Mouse (Mus musculus): ENCODE measurements around the gene Zdhhc14. TPM values are rescaled to one million over a fixed set of nuclear protein-coding genes. Genes with fewer than 3 reads are reported as not detected.

Zdhhc14 gene
- polyA plus RNA-seq, 1 experiment = 24.8 TPM

GRCm38 (mm10) chr17:5666652-5667051 lies 174.3 kb downstream of the Zdhhc14 start:
- Histone ChIP-seq H3K4me3 (replicated peaks; ENCODE audit: insufficient read depth, low read depth, low read length) (no peak overlapping the region), H3K27ac (ENCODE audit: insufficient read depth, low read length) (no peak overlapping the region), H3K4me1 (ENCODE audit: control insufficient read depth, insufficient read depth, low read length) (peaks cover 11% of the 10 kb centered on the region), H3K27me3 (ENCODE audit: control insufficient read depth, insufficient read depth, low read length) (no peaks in the 10 kb centered on the region)
- WGBS = 71% methylated on average over 8 of the region's 8 CpGs
- DNase-seq = no peak
- no peak for TF ChIP-seq POLR2A (IDR thresholded peaks at IDR 0.05; ENCODE audit: borderline replicate concordance, insufficient read depth, low read length)
- TF ChIP-seq CTCF (IDR thresholded peaks at IDR 0.05; ENCODE audit: borderline replicate concordance, insufficient read depth, low read depth, low read length) = no peak

- 44% methylated on average over 3 of the region's 3 CpGs for whole genome bisulfite sequencing
- TF ChIP-seq CTCF (IDR thresholded peaks at IDR 0.05; ENCODE audit: borderline replicate concordance, insufficient read depth, low read depth, low read length) (no peak), POLR2A (IDR thresholded peaks at IDR 0.05; ENCODE audit: borderline replicate concordance, insufficient read depth, low read length) (no peak)
- no peak for DNase-seq
- H3K4me3 ChIP-seq (replicated peaks; ENCODE audit: insufficient read depth, low read depth, low read length) = no peak overlapping the region
- no peak overlapping the region for H3K27ac ChIP-seq (ENCODE audit: insufficient read depth, low read length)
- no peaks in the 10 kb centered on the region for H3K27me3 ChIP-seq (ENCODE audit: control insufficient read depth, insufficient read depth, low read length)
- peaks cover 11% of the 10 kb centered on the region for H3K4me1 ChIP-seq (ENCODE audit: control insufficient read depth, insufficient read depth, low read length)
These were observed 176.1 kb downstream of the Zdhhc14 start for GRCm38 (mm10) chr17:5668456-5668855.

GRCm38 (mm10) chr17:5668981-5669380 lies 176.6 kb downstream of the Zdhhc14 start:
- Histone ChIP-seq H3K27me3 (ENCODE audit: control insufficient read depth, insufficient read depth, low read length) (no peaks in the 10 kb centered on the region), H3K27ac (ENCODE audit: insufficient read depth, low read length) (no peak overlapping the region), H3K4me1 (ENCODE audit: control insufficient read depth, insufficient read depth, low read length) (peaks cover 11% of the 10 kb centered on the region), H3K4me3 (replicated peaks; ENCODE audit: insufficient read depth, low read depth, low read length) (no peak overlapping the region)
- DNase-seq = no peak
- TF ChIP-seq CTCF (IDR thresholded peaks at IDR 0.05; ENCODE audit: borderline replicate concordance, insufficient read depth, low read depth, low read length) = no peak
- TF ChIP-seq POLR2A (IDR thresholded peaks at IDR 0.05; ENCODE audit: borderline replicate concordance, insufficient read depth, low read length) = no peak
- 51% methylated on average over 7 of the region's 7 CpGs for WGBS

- no peak overlapping the region for H3K4me3 ChIP-seq (replicated peaks; ENCODE audit: insufficient read depth, low read depth, low read length)
- TF ChIP-seq POLR2A (IDR thresholded peaks at IDR 0.05; ENCODE audit: borderline replicate concordance, insufficient read depth, low read length) (no peak), CTCF (IDR thresholded peaks at IDR 0.05; ENCODE audit: borderline replicate concordance, insufficient read depth, low read depth, low read length) (no peak)
- H3K27me3 ChIP-seq (ENCODE audit: control insufficient read depth, insufficient read depth, low read length) = no peaks in the 10 kb centered on the region
- H3K4me1 ChIP-seq (ENCODE audit: control insufficient read depth, insufficient read depth, low read length) = no peaks in the 10 kb centered on the region
- no peak overlapping the region for H3K27ac ChIP-seq (ENCODE audit: insufficient read depth, low read length)
- DNase-seq = no peak
- WGBS = 80% methylated on average over 8 of the region's 8 CpGs
These were observed 183.6 kb downstream of the Zdhhc14 start for GRCm38 (mm10) chr17:5675951-5676350.

- no peak for DNase-seq
- no peaks in the 10 kb centered on the region for H3K4me1 ChIP-seq (ENCODE audit: control insufficient read depth, insufficient read depth, low read length)
- TF ChIP-seq POLR2A (IDR thresholded peaks at IDR 0.05; ENCODE audit: borderline replicate concordance, insufficient read depth, low read length) = no peak
- no peak for TF ChIP-seq CTCF (IDR thresholded peaks at IDR 0.05; ENCODE audit: borderline replicate concordance, insufficient read depth, low read depth, low read length)
- no peaks in the 10 kb centered on the region for H3K27me3 ChIP-seq (ENCODE audit: control insufficient read depth, insufficient read depth, low read length)
- no peak overlapping the region for H3K4me3 ChIP-seq (replicated peaks; ENCODE audit: insufficient read depth, low read depth, low read length)
- 30% methylated on average over 1 of the region's 1 CpGs for whole genome bisulfite sequencing
- H3K27ac ChIP-seq (ENCODE audit: insufficient read depth, low read length) = no peak overlapping the region
These were observed 187.0 kb downstream of the Zdhhc14 start for GRCm38 (mm10) chr17:5679315-5679714.

GRCm38 (mm10) chr17:5685324-5685723 lies 193.0 kb downstream of the Zdhhc14 start:
- DNase-seq = no peak
- no peaks in the 10 kb centered on the region for H3K4me1 ChIP-seq (ENCODE audit: control insufficient read depth, insufficient read depth, low read length)
- H3K4me3 ChIP-seq (replicated peaks; ENCODE audit: insufficient read depth, low read depth, low read length) = no peak overlapping the region
- 90% methylated on average over 7 of the region's 7 CpGs for WGBS
- TF ChIP-seq CTCF (IDR thresholded peaks at IDR 0.05; ENCODE audit: borderline replicate concordance, insufficient read depth, low read depth, low read length) = no peak
- no peaks in the 10 kb centered on the region for H3K27me3 ChIP-seq (ENCODE audit: control insufficient read depth, insufficient read depth, low read length)
- H3K27ac ChIP-seq (ENCODE audit: insufficient read depth, low read length) = no peak overlapping the region

- TF ChIP-seq POLR2A (IDR thresholded peaks at IDR 0.05; ENCODE audit: borderline replicate concordance, insufficient read depth, low read length) = no peak
- no peak for TF ChIP-seq CTCF (IDR thresholded peaks at IDR 0.05; ENCODE audit: borderline replicate concordance, insufficient read depth, low read depth, low read length)
- no peaks in the 10 kb centered on the region for H3K27me3 ChIP-seq (ENCODE audit: control insufficient read depth, insufficient read depth, low read length)
- H3K4me3 ChIP-seq (replicated peaks; ENCODE audit: insufficient read depth, low read depth, low read length) = no peak overlapping the region
- H3K27ac ChIP-seq (ENCODE audit: insufficient read depth, low read length) = no peak overlapping the region
- DNase-seq = no peak
- WGBS = 83% methylated on average over 4 of the region's 4 CpGs
- no peaks in the 10 kb centered on the region for H3K4me1 ChIP-seq (ENCODE audit: control insufficient read depth, insufficient read depth, low read length)
These were observed 195.5 kb downstream of the Zdhhc14 start for GRCm38 (mm10) chr17:5687810-5688209.

- DNase-seq = no peak
- 89% methylated on average over 2 of the region's 2 CpGs for WGBS
- TF ChIP-seq POLR2A (IDR thresholded peaks at IDR 0.05; ENCODE audit: borderline replicate concordance, insufficient read depth, low read length) = no peak
- no peak for TF ChIP-seq CTCF (IDR thresholded peaks at IDR 0.05; ENCODE audit: borderline replicate concordance, insufficient read depth, low read depth, low read length)
- H3K27ac ChIP-seq (ENCODE audit: insufficient read depth, low read length) = no peak overlapping the region
- H3K4me3 ChIP-seq (replicated peaks; ENCODE audit: insufficient read depth, low read depth, low read length) = no peak overlapping the region
- H3K27me3 ChIP-seq (ENCODE audit: control insufficient read depth, insufficient read depth, low read length) = no peaks in the 10 kb centered on the region
- H3K4me1 ChIP-seq (ENCODE audit: control insufficient read depth, insufficient read depth, low read length) = no peaks in the 10 kb centered on the region
These were observed 195.9 kb downstream of the Zdhhc14 start for GRCm38 (mm10) chr17:5688222-5688621.

Measured in cerebellum, adult 2 months (tissue).